Mouse (Mus musculus) spleen, postnatal 4 days (tissue): Measurements from ENCODE around the gene Gsdma3.

ENCODE experiments used
- DNase-seq, 2 experiments: peaks; one replicate each; pipeline ENCODE4 v3.0.0; 2022; ENCODE audit warnings: low spot score in 2 of 2

Gsdma3 gene

GRCm38 (mm10) chr11:98625611-98626410, at the start of gene Gsdma3, which contains the start of gene Gm12355:
Gene Gsdma3, plus strand, starts transcription at chr11:98626360.
Gene Gm12355, minus strand, starts transcription at chr11:98625661.
- DNase-seq: no peak

- no peak for DNase-seq
These were observed 48.4 kb upstream of the Gsdma3 start for GRCm38 (mm10) chr11:98577776-98578175.

GRCm38 (mm10) chr11:98580301-98581121, 45.6 kb upstream of the Gsdma3 start:
- DNase-seq: peak; percentile 86 to 93

- DNase-seq: peak; percentile 67 to 76
These were observed 44.7 kb upstream of the Gsdma3 start for GRCm38 (mm10) chr11:98581286-98582029.

- DNase-seq: peak; percentile 63 to 80
These were observed 44.2 kb upstream of the Gsdma3 start for GRCm38 (mm10) chr11:98582030-98582388.

GRCm38 (mm10) chr11:98582551-98583264, 43.5 kb upstream of the Gsdma3 start:
- peak; percentile 61 to 77 for DNase-seq

- DNase-seq: peak; percentile 77 to 83
These were observed 43.0 kb upstream of the Gsdma3 start for GRCm38 (mm10) chr11:98583265-98583552.

- peak; percentile 64 to 81 for DNase-seq
These were observed 42.6 kb upstream of the Gsdma3 start for GRCm38 (mm10) chr11:98583571-98583970.

- no peak for DNase-seq
These were observed 42.0 kb upstream of the Gsdma3 start for GRCm38 (mm10) chr11:98584146-98584545.

GRCm38 (mm10) chr11:98584629-98585177, 41.5 kb upstream of the Gsdma3 start:
- DNase-seq: no peak

- peak in 1 of 2 experiments; percentile 71 for DNase-seq
These were observed 39.9 kb upstream of the Gsdma3 start for GRCm38 (mm10) chr11:98586087-98586891.

GRCm38 (mm10) chr11:98586892-98587563, 39.1 kb upstream of the Gsdma3 start, which contains the start of gene Ormdl3:
Gene Ormdl3, minus strand, starts transcription at chr11:98587368.
- DNase-seq: peak; percentile 98 to 99

- peak; percentile 70 to 80 for DNase-seq
These were observed 38.2 kb upstream of the Gsdma3 start for GRCm38 (mm10) chr11:98587684-98588546.

GRCm38 (mm10) chr11:98588833-98589281, 37.3 kb upstream of the Gsdma3 start:
- no peak for DNase-seq

- DNase-seq: no peak
These were observed 36.9 kb upstream of the Gsdma3 start for GRCm38 (mm10) chr11:98589306-98589705.

GRCm38 (mm10) chr11:98590548-98591445, 35.4 kb upstream of the Gsdma3 start:
- DNase-seq: no peak

GRCm38 (mm10) chr11:98595021-98595420, 31.1 kb upstream of the Gsdma3 start:
- DNase-seq: no peak

- DNase-seq: no peak
These were observed 30.7 kb upstream of the Gsdma3 start for GRCm38 (mm10) chr11:98595473-98595872.
